Mouse (Mus musculus) kidney, adult 2 months (tissue): Measurements from ENCODE around the gene Arhgap25. TPM values are rescaled to one million over a fixed set of nuclear protein-coding genes. Genes with fewer than 3 reads are reported as not detected.
A peak's percentile ranks its signal among the peaks of the same experiment; 100 is the strongest.
"Not testable (repeated sequence)": the region's sequence is repeated elsewhere in the genome, so short reads cannot be mapped to it uniquely, and the experiment has no call there.

Experiments
- DNase-seq: peaks from one replicate; pipeline ENCODE4 v3.0.0; 2021
- H3K27ac ChIP-seq: fragments of 200-500 bp; 2 replicates; pipeline ENCODE4 v1.5.1; 2012; ENCODE audit warnings: low read depth, low read length, control low read depth, inconsistent platforms; ENCODE audit not compliant: insufficient read depth
- H3K27me3 ChIP-seq: fragments of 200-500 bp; replicated peaks from 2 replicates; pipeline ENCODE4 v1.6.1; 2012; ENCODE audit warnings: mild to moderate bottlenecking, moderate library complexity, low read length, inconsistent platforms; ENCODE audit not compliant: control insufficient read depth, insufficient read depth
- H3K36me3 ChIP-seq: fragments of 200-500 bp; 2 replicates; pipeline ENCODE4 v1.6.1; 2012; ENCODE audit warnings: mild to moderate bottlenecking, moderate library complexity, low read length, inconsistent platforms; ENCODE audit not compliant: control insufficient read depth, insufficient read depth
- H3K4me1 ChIP-seq: fragments of 200-500 bp; 2 replicates; pipeline ENCODE4 v1.6.1; 2011; ENCODE audit warnings: low read length; ENCODE audit not compliant: control insufficient read depth, insufficient read depth
- H3K4me3 ChIP-seq: fragments of 200-500 bp; 2 replicates; pipeline ENCODE4 v1.5.1; 2011; ENCODE audit warnings: mild to moderate bottlenecking, low read depth, low read length, control low read depth; ENCODE audit not compliant: insufficient read depth
- CTCF ChIP-seq: fragments of 200-500 bp; conservative IDR thresholded peaks from 2 replicates; pipeline ENCODE4 v1.5.1; 2011; ENCODE audit warnings: low read depth, mild to moderate bottlenecking, control low read depth, low read length, moderate library complexity, mixed read lengths; ENCODE audit not compliant: insufficient read depth, insufficient read length
- POLR2A ChIP-seq: fragments of 200-500 bp; IDR thresholded peaks from one replicate; pipeline ENCODE4 v1.6.1; 2011; ENCODE audit warnings: low read depth, low read length, control low read depth
- WGBS: fragments of 180-500 bp; shearing (Covaris S2); methylation state at CpG from one replicate; pipeline ENCODE4 v1.1.7; 2018; 5-methylcytosine and 5-hydroxymethylcytosine counted together
- polyA plus RNA-seq: library from polyadenylated mRNA; depleted of rRNA; stranded (reverse); fragments of >200 nt; gene quantifications from 2 replicates; pipeline ENCODE4 v1.2.3, GENCODE M21; 2012; rRNA removed

Arhgap25 gene
- 0.68 and 1.5 TPM in 2 replicates for polyA plus RNA-seq

GRCm38 (mm10) chr6:87532953-87533710, at the start of gene Arhgap25:
Gene Arhgap25 (minus strand): TSS chr6:87533259.
- 63% methylated on average over 14 of the region's 14 CpGs for WGBS
- no peaks in the 10 kb centered on the region for H3K36me3 ChIP-seq
- no peak for DNase-seq
- H3K27me3 ChIP-seq = no peaks in the 10 kb centered on the region
- H3K4me3 ChIP-seq = no peak within 1 kb of the TSS
- H3K27ac ChIP-seq = no peak within 1 kb of the TSS
- H3K4me1 ChIP-seq = no peaks in the 10 kb centered on the region
- TF ChIP-seq CTCF (no peak), POLR2A (no peak)

DNA sequence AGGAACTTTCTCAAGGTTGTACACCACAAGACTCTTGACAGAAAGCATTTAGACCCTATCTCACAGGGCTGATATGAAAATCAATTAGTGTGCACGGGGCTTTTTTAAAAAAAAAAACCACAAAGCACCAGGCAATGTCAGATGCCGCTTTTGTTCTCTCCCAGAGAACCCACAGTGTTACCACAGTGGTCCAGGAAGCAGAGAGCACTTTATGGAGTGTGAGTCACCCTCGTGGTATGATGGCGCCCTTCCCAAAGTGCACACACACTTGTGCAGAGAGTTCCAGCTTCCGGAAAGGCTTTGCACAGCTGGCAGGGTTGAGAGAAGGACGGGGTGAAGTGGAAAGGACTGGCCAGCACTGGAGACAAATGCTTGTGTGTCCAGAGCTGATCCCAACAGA, 49.4 kb upstream of the Arhgap25 start:
- 53% methylated on average over 6 of the region's 6 CpGs for WGBS
- Histone ChIP-seq H3K4me1 (no peaks in the 10 kb centered on the region), H3K4me3 (no peak overlapping the region), H3K27me3 (no peaks in the 10 kb centered on the region), H3K36me3 (no peaks in the 10 kb centered on the region), H3K27ac (no peak overlapping the region)
- TF ChIP-seq CTCF (no peak), POLR2A (no peak)
- DNase-seq = peak; percentile 9

DNA sequence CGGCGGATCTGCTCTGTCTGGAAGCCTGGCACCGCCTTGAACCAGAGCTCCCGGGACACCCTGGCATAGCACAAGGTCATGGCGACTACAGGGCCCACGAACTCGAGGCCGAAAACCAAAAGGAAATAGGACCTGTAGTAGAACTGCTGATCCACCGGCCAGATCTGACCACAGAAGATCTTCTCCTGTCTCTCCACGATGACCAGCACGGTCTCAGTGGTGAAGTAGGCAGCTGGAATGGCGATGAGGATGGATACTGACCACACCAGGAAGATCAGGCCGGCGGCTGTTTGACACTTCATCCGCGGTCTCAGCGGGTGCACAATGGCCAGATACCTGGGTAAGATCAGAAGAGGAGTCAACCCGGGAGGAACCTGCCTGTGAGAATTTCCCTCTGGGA, 48.5 kb upstream of the Arhgap25 start:
- H3K27me3 ChIP-seq = no peaks in the 10 kb centered on the region
- no peak for TF ChIP-seq CTCF
- TF ChIP-seq POLR2A = no peak
- WGBS = 94% methylated on average over 18 of the region's 18 CpGs
- H3K27ac ChIP-seq = no peak overlapping the region
- H3K4me3 ChIP-seq = no peak overlapping the region
- no peaks in the 10 kb centered on the region for H3K36me3 ChIP-seq
- no peak for DNase-seq
- H3K4me1 ChIP-seq = no peaks in the 10 kb centered on the region

- H3K4me1 ChIP-seq = no peaks in the 10 kb centered on the region
- 75% methylated on average over 15 of the region's 15 CpGs for WGBS
- TF ChIP-seq POLR2A (no peak), CTCF (no peak)
- H3K36me3 ChIP-seq = no peaks in the 10 kb centered on the region
- DNase-seq = no peak
- H3K27me3 ChIP-seq = no peaks in the 10 kb centered on the region
- H3K4me3 ChIP-seq = no peak overlapping the region
- no peak overlapping the region for H3K27ac ChIP-seq
These were observed 48.0 kb upstream of the Arhgap25 start for GRCm38 (mm10) chr6:87581071-87581470.

GRCm38 (mm10) chr6:87578247-87578646, 45.2 kb upstream of the Arhgap25 start:
- WGBS = 31% methylated on average over 9 of the region's 9 CpGs
- TF ChIP-seq CTCF = peak; percentile 49; the same call in 1 of the 2 replicates
- TF ChIP-seq POLR2A = no peak
- H3K36me3 ChIP-seq = no peaks in the 10 kb centered on the region
- H3K27me3 ChIP-seq = no peaks in the 10 kb centered on the region
- no peak overlapping the region for H3K27ac ChIP-seq
- no peak for DNase-seq
- no peaks in the 10 kb centered on the region for H3K4me1 ChIP-seq
- no peak overlapping the region for H3K4me3 ChIP-seq

DNA sequence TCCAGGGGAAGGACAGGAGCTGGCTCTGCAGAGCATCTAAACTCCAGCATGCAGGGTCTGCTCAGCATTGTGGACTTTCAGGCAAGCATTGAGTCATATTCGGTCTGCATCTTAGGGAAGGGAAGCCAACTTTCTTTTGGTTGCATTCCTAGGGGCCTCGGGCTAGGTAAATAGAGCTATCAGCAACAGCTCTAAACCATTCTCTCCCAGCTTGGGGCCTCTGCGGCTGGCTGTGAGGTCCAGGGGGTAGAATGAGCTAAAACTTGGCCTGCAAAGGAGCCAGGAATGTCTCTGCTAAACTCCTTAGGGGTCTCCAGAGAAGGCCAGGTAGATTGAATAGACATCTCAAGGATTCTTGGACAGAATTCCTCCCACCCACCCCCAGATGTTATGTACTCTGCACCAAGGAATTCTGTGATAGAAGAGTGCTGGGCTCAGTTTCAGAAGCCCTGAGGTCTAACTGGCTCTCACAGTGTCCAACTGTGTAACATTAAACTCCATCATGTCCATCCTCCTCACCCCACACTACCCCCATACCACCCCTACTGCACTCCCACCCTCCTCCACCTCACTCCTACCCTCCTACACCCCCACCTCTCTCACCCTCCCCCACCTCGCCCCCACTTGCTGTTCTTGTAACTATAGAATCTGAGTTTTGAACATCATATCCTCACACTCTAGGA, 43.7 kb upstream of the Arhgap25 start:
- DNase-seq = no peak
- Histone ChIP-seq H3K4me3 (no peak overlapping the region), H3K27ac (no peak overlapping the region), H3K36me3 (no peaks in the 10 kb centered on the region), H3K4me1 (no peaks in the 10 kb centered on the region), H3K27me3 (no peaks in the 10 kb centered on the region)
- WGBS = 41% methylated on average over 4 of the region's 4 CpGs
- TF ChIP-seq POLR2A (no peak), CTCF (no peak)

DNA sequence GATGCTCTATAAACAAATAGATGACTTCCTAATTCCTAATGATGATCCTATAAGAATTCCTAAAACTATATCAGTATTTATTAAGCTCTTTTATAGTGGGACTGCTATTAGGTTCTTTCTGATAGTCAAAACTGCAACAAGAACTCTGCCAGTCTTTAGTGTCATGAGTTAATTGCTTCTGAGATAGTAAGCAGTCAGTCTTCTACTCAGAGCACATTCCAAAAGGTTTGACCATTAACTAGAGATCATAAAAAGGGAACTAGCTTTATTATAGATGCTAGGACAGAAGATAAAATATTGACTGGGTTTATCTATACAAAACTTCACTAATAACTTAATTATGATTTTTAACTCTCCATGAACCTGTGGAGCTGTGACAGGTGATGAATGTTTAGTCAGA, 38.8 kb upstream of the Arhgap25 start:
- not testable (repeated sequence) for H3K27ac ChIP-seq, DNase-seq, H3K4me3 ChIP-seq, H3K27me3 ChIP-seq, H3K36me3 ChIP-seq, H3K4me1 ChIP-seq
